Mouse (Mus musculus): ENCODE measurements around the gene Pard3b.

DNA sequence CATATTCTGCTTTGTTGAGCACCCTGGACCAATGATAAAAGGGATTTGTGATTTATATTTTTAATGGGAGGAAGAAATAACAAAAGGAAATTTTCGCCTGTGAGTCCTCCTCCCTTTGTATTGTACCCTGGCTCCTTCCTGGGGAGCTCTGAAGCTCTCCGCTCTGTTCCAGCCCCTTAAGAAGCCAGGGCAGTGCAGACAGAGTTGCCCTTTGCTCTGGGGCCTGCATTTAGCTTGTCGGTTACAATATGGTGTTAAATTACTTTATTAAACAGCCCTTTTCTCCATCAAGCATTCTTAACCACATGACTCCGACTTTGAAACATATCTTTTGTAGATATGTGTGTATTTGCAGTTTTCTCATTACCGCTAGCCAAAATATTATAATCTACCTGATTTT lies 379.7 kb downstream of the Pard3b start:
- TF ChIP-seq POLR2A (IDR thresholded peaks at IDR 0.05; ENCODE audit: borderline replicate concordance, low read depth, low read length) (no peak), CTCF (IDR thresholded peaks at IDR 0.05; ENCODE audit: low read depth, low read length) (no peak)

Measured in bone marrow macrophage, adult 2 months (primary cell).